Mouse (Mus musculus) liver, embryonic 11.5 days (tissue): ENCODE measurements around the gene Fsd1. TPM values are rescaled to one million over a fixed set of nuclear protein-coding genes. Genes with fewer than 3 reads are reported as not detected.

ENCODE experiments used
- ATAC-seq: fragments of 200-750 bp; cut with Nextera tagmentation; replicated peaks from 2 replicates; pipeline ENCODE4 v1.8.0; 2017; ENCODE audit warnings: moderate number of reproducible peaks, mild to moderate bottlenecking, moderate TSS enrichment, moderate library complexity; ENCODE audit not compliant: low FRiP score
- DNase-seq: peaks from one replicate; pipeline ENCODE4 v3.0.0-alpha.2; 2017; ENCODE audit warnings: low spot score
- H3K27ac ChIP-seq: fragments of 300-500 bp; sonication (generic); 2 replicates; pipeline ENCODE4 v1.5.1; 2014; ENCODE audit warnings: mild to moderate bottlenecking, low read depth, low read length, control low read depth
- H3K27me3 ChIP-seq: fragments of 300-500 bp; sonication (generic); replicated peaks from 2 replicates; pipeline ENCODE4 v1.6.1; 2014; ENCODE audit warnings: low read length, mixed read lengths; ENCODE audit not compliant: control insufficient read depth, insufficient read depth
- H3K36me3 ChIP-seq: fragments of 300-500 bp; sonication (generic); 2 replicates; pipeline ENCODE4 v1.6.1; 2014; ENCODE audit warnings: mild to moderate bottlenecking, low read length, moderate library complexity, mixed read lengths; ENCODE audit not compliant: control insufficient read depth, insufficient read depth
- H3K4me1 ChIP-seq: fragments of 300-500 bp; sonication (generic); replicated peaks from 2 replicates; pipeline ENCODE4 v1.6.1; 2014; ENCODE audit warnings: low read length, mixed read lengths; ENCODE audit not compliant: control insufficient read depth, insufficient read depth
- H3K4me2 ChIP-seq: fragments of 300-500 bp; sonication (generic); 2 replicates; pipeline ENCODE4 v1.6.1; 2014; ENCODE audit warnings: mild to moderate bottlenecking, control low read depth, moderate library complexity
- H3K4me3 ChIP-seq: fragments of 300-500 bp; sonication (generic); 2 replicates; pipeline ENCODE4 v1.5.1; 2014; ENCODE audit warnings: low read depth, low read length, control low read depth
- H3K9ac ChIP-seq: fragments of 300-500 bp; sonication (generic); 2 replicates; pipeline ENCODE4 v1.6.1; 2014; ENCODE audit warnings: low read depth, low read length, control low read depth
- H3K9me3 ChIP-seq: fragments of 300-500 bp; sonication (generic); 2 replicates; pipeline ENCODE4 v1.6.1; 2016; ENCODE audit warnings: low read length, inconsistent platforms, mixed read lengths; ENCODE audit not compliant: control insufficient read depth
- WGBS: fragments of 180-500 bp; shearing (Covaris S2); extraction: QIAGEN DNeasy Blood & Tissue Kit; methylation state at CpG from one replicate; pipeline ENCODE4 v1.1.7; 2014; 5-methylcytosine and 5-hydroxymethylcytosine counted together
- polyA plus RNA-seq: library from polyadenylated mRNA; unstranded; fragments of >200 nt; fragmentation: Nextera tagmentation; extraction: Ambion mirVana; gene quantifications from 2 replicates; pipeline ENCODE4 v1.2.1, GENCODE M21; 2014

Gene Fsd1
- polyA plus RNA-seq, 1 experiment from 2014 or later: 6.4 TPM

GRCm38 (mm10) chr17:56026303-56026702 is 40.0 kb downstream of the Fsd1 start:
- peaks cover 32% of the 10 kb centered on the region for H3K4me1 ChIP-seq
- H3K4me3 ChIP-seq: no peak overlapping the region
- DNase-seq: no peak
- no peak overlapping the region for H3K4me2 ChIP-seq
- no peak overlapping the region for H3K9ac ChIP-seq
- H3K9me3 ChIP-seq: no peaks in the 10 kb centered on the region
- no peak overlapping the region for H3K27ac ChIP-seq
- peaks cover 16% of the 10 kb centered on the region for H3K36me3 ChIP-seq
- H3K27me3 ChIP-seq: no peaks in the 10 kb centered on the region
- WGBS: 92% methylated on average over 1 of the region's 1 CpGs
- no peak for ATAC-seq

- peaks cover 35% of the 10 kb centered on the region for H3K4me1 ChIP-seq
- DNase-seq: no peak
- no peaks in the 10 kb centered on the region for H3K9me3 ChIP-seq
- H3K4me3 ChIP-seq: no peak overlapping the region
- H3K36me3 ChIP-seq: peaks cover 16% of the 10 kb centered on the region
- no peak overlapping the region for H3K9ac ChIP-seq
- H3K27ac ChIP-seq: no peak overlapping the region
- H3K27me3 ChIP-seq: no peaks in the 10 kb centered on the region
- no peak for ATAC-seq
- no peak overlapping the region for H3K4me2 ChIP-seq
- 74% methylated on average over 1 of the region's 1 CpGs for WGBS
Observed at GRCm38 (mm10) chr17:56026881-56027280, 40.6 kb downstream of the Fsd1 start.

GRCm38 (mm10) chr17:56027801-56028441 is 41.6 kb downstream of the Fsd1 start:
- DNase-seq (no peak), ATAC-seq (no peak)
- H3K4me3 ChIP-seq: no peak overlapping the region
- 85% methylated on average over 5 of the region's 5 CpGs for WGBS
- no peak overlapping the region for H3K27ac ChIP-seq
- no peak overlapping the region; the same call in 1 of the 2 replicates for H3K9ac ChIP-seq
- no peaks in the 10 kb centered on the region for H3K27me3 ChIP-seq
- no peak overlapping the region for H3K4me2 ChIP-seq
- no peaks in the 10 kb centered on the region for H3K9me3 ChIP-seq
- H3K4me1 ChIP-seq: peaks cover 36% of the 10 kb centered on the region
- H3K36me3 ChIP-seq: peaks cover 16% of the 10 kb centered on the region

GRCm38 (mm10) chr17:56030238-56030870 is 44.0 kb downstream of the Fsd1 start:
- H3K36me3 ChIP-seq: peaks cover 19% of the 10 kb centered on the region
- H3K9me3 ChIP-seq: no peaks in the 10 kb centered on the region
- DNase-seq (no peak), ATAC-seq (no peak)
- H3K4me1 ChIP-seq: peaks cover 43% of the 10 kb centered on the region
- H3K27me3 ChIP-seq: no peaks in the 10 kb centered on the region
- no peak overlapping the region for H3K4me3 ChIP-seq
- 89% methylated on average over 9 of the region's 9 CpGs for WGBS
- no peak overlapping the region for H3K4me2 ChIP-seq
- no peak overlapping the region for H3K27ac ChIP-seq
- H3K9ac ChIP-seq: no peak overlapping the region

- H3K4me2 ChIP-seq: no peak overlapping the region
- 38% methylated on average over 5 of the region's 5 CpGs for WGBS
Observed at GRCm38 (mm10) chr17:56030919-56031318, 44.6 kb downstream of the Fsd1 start.

GRCm38 (mm10) chr17:56031431-56031830 is 45.1 kb downstream of the Fsd1 start:
- no peak overlapping the region for H3K4me2 ChIP-seq
- 91% methylated on average over 7 of the region's 7 CpGs for WGBS
- no peak overlapping the region for H3K9ac ChIP-seq
- peaks cover 19% of the 10 kb centered on the region for H3K36me3 ChIP-seq
- H3K27ac ChIP-seq: no peak overlapping the region
- DNase-seq (no peak), ATAC-seq (no peak)
- peaks cover 46% of the 10 kb centered on the region for H3K4me1 ChIP-seq
- H3K27me3 ChIP-seq: no peaks in the 10 kb centered on the region
- H3K4me3 ChIP-seq: no peak overlapping the region
- no peaks in the 10 kb centered on the region for H3K9me3 ChIP-seq

More at GRCm38 (mm10) chr17:56030919-56031318, 44.6 kb downstream of the Fsd1 start:
- Histone ChIP-seq H3K27me3 (no peaks in the 10 kb centered on the region), H3K4me3 (no peak overlapping the region), H3K36me3 (peaks cover 19% of the 10 kb centered on the region), H3K9ac (no peak overlapping the region), H3K27ac (no peak overlapping the region), H3K9me3 (no peaks in the 10 kb centered on the region), H3K4me1 (peaks cover 46% of the 10 kb centered on the region)
- ATAC-seq: peak; percentile 48
- no peak for DNase-seq

GRCm38 (mm10) chr17:56032127-56032733 is 45.9 kb downstream of the Fsd1 start:
- Histone ChIP-seq H3K27ac (no peak overlapping the region), H3K4me1 (peaks cover 45% of the 10 kb centered on the region), H3K27me3 (no peaks in the 10 kb centered on the region), H3K4me3 (no peak overlapping the region), H3K9me3 (no peaks in the 10 kb centered on the region), H3K9ac (no peak overlapping the region), H3K36me3 (peaks cover 19% of the 10 kb centered on the region), H3K4me2 (no peak overlapping the region)
- ATAC-seq (no peak), DNase-seq (no peak)
- 74% methylated on average over 6 of the region's 6 CpGs for WGBS

GRCm38 (mm10) chr17:56032831-56033230 is 46.5 kb downstream of the Fsd1 start:
- H3K27ac ChIP-seq: no peak overlapping the region
- DNase-seq (no peak), ATAC-seq (no peak)
- H3K4me2 ChIP-seq: no peak overlapping the region
- peaks cover 47% of the 10 kb centered on the region for H3K4me1 ChIP-seq
- H3K4me3 ChIP-seq: no peak overlapping the region
- no peak overlapping the region for H3K9ac ChIP-seq
- 68% methylated on average over 7 of the region's 7 CpGs for WGBS
- peaks cover 19% of the 10 kb centered on the region for H3K36me3 ChIP-seq
- H3K27me3 ChIP-seq: no peaks in the 10 kb centered on the region
- H3K9me3 ChIP-seq: no peaks in the 10 kb centered on the region
